Mouse (Mus musculus) forebrain, embryonic 16.5 days (tissue): ENCODE data around the gene Cers2. TPM values are rescaled to one million over a fixed set of nuclear protein-coding genes. Genes with fewer than 3 reads are reported as not detected.

ENCODE experiments used
- ATAC-seq: fragments of 200-750 bp; cut with Nextera tagmentation; 2 replicates; pipeline ENCODE4 v1.8.0; 2017; ENCODE audit warnings: mild to moderate bottlenecking, moderate library complexity
- H3K27ac ChIP-seq: fragments of 300-500 bp; sonication (generic); 2 replicates; pipeline ENCODE4 v1.5.1; 2014; ENCODE audit warnings: low read length, control low read depth
- H3K27me3 ChIP-seq: fragments of 300-500 bp; sonication (generic); replicated peaks from 2 replicates; pipeline ENCODE4 v1.6.1; 2014; ENCODE audit warnings: low read length; ENCODE audit not compliant: control insufficient read depth, insufficient read depth
- H3K36me3 ChIP-seq: fragments of 300-500 bp; sonication (generic); 2 replicates; pipeline ENCODE4 v1.6.1; 2014; ENCODE audit not compliant: control insufficient read depth, insufficient read depth
- H3K4me1 ChIP-seq: fragments of 300-500 bp; sonication (generic); replicated peaks from 2 replicates; pipeline ENCODE4 v1.6.1; 2014; ENCODE audit warnings: low read length; ENCODE audit not compliant: control insufficient read depth, insufficient read depth
- H3K4me2 ChIP-seq: fragments of 300-500 bp; sonication (generic); 2 replicates; pipeline ENCODE4 v1.6.1; 2014; ENCODE audit warnings: mild to moderate bottlenecking, low read length, control low read depth
- H3K4me3 ChIP-seq: fragments of 300-500 bp; sonication (generic); replicated peaks from 2 replicates; pipeline ENCODE4 v1.5.1; 2014; ENCODE audit warnings: mild to moderate bottlenecking, low read length, control low read depth
- H3K9ac ChIP-seq: fragments of 300-500 bp; sonication (generic); replicated peaks from 2 replicates; pipeline ENCODE4 v1.6.1; 2014; ENCODE audit warnings: low read depth, low read length, control low read depth
- H3K9me3 ChIP-seq: fragments of 300-500 bp; sonication (generic); 2 replicates; pipeline ENCODE4 v1.6.1; 2016; ENCODE audit warnings: low read length; ENCODE audit not compliant: control insufficient read depth
- WGBS: fragments of 180-500 bp; shearing (Covaris S2); extraction: QIAGEN DNeasy Blood & Tissue Kit; methylation state at CpG from one replicate; pipeline ENCODE4 v1.1.7; 2014; 5-methylcytosine and 5-hydroxymethylcytosine counted together
- polyA plus RNA-seq: library from polyadenylated mRNA; unstranded; fragments of >200 nt; fragmentation: Nextera tagmentation; extraction: Ambion mirVana; gene quantifications from 2 replicates; pipeline ENCODE4 v1.2.1, GENCODE M21; 2015

The Cers2 gene
- 104 and 108 TPM in 2 replicates for polyA plus RNA-seq

- Histone ChIP-seq H3K4me1 (peaks cover 34% of the 10 kb centered on the region), H3K9me3 (no peaks in the 10 kb centered on the region), H3K4me2 (peak within 1 kb of the TSS; percentile 81), H3K9ac (peak within 1 kb of the TSS; percentile 100), H3K27me3 (no peaks in the 10 kb centered on the region), H3K36me3 (no peaks in the 10 kb centered on the region), H3K4me3 (peak within 1 kb of the TSS; percentile 94), H3K27ac (peak within 1 kb of the TSS; percentile 91)
- 2% methylated on average over 27 of the region's 27 CpGs for WGBS
- peak; percentile 37 for ATAC-seq
These were observed at the start of gene Cers2 for GRCm38 (mm10) chr3:95314486-95315093. Gene Cers2 (plus strand): TSS chr3:95314791.

DNA sequence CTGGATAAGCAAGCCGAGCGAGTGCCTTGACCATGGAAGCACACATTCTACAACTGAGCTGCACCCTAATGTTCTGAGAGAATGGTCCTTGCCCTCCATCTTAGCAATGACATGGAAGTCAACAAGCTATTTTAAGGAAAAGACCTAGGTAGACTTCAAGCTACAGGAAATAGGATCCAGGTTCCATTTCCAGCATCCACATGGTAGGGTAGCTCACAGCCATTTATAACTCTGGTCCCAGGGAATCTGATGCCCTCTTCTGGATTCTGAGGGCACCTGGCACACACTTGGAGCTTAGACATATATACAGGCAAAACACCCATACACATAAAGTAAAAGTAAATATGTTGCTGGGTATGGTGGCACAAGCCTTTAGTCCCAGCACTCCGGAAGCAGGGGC, 48.5 kb upstream of the Cers2 start:
- Histone ChIP-seq H3K36me3 (peaks cover 17% of the 10 kb centered on the region), H3K4me2 (no peak overlapping the region), H3K27me3 (no peaks in the 10 kb centered on the region), H3K9me3 (no peaks in the 10 kb centered on the region), H3K9ac (no peak overlapping the region), H3K4me1 (no peaks in the 10 kb centered on the region), H3K27ac (no peak overlapping the region), H3K4me3 (no peak overlapping the region)
- ATAC-seq: no peak
- WGBS: 97% methylated on average over 3 of the region's 3 CpGs

DNA sequence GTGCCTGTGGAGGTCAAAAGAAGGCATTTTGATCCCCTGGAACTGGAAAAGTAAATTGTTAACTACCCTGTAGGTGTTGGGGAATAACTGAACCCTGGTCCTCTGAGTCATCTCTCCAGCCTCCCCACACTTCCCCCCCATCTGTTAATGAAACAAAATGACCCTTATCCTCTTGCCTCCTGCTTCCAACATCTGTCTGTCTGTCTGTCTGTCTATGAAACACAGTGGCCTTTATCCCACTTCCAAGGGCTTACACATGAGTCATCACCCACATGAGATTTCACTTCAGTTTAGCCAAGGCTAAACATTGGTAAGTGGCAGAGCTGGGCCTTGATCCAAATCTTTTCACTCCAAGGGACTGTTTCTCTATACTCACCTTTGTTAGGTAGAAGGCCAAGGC, 46.7 kb upstream of the Cers2 start:
- Histone ChIP-seq H3K36me3 (peaks cover 11% of the 10 kb centered on the region), H3K4me2 (no peak overlapping the region), H3K27me3 (no peaks in the 10 kb centered on the region), H3K27ac (no peak overlapping the region), H3K9me3 (no peaks in the 10 kb centered on the region), H3K9ac (no peak overlapping the region), H3K4me3 (no peak overlapping the region), H3K4me1 (no peaks in the 10 kb centered on the region)
- no peak for ATAC-seq

GRCm38 (mm10) chr3:95269789-95270188, 44.8 kb upstream of the Cers2 start:
- ATAC-seq: no peak
- Histone ChIP-seq H3K4me3 (no peak overlapping the region), H3K27me3 (no peaks in the 10 kb centered on the region), H3K36me3 (peaks cover 7% of the 10 kb centered on the region), H3K9me3 (no peaks in the 10 kb centered on the region), H3K9ac (no peak overlapping the region), H3K4me2 (no peak overlapping the region), H3K4me1 (no peaks in the 10 kb centered on the region), H3K27ac (no peak overlapping the region)
- 84% methylated on average over 5 of the region's 5 CpGs for WGBS

- Histone ChIP-seq H3K9ac (no peak overlapping the region), H3K4me2 (no peak overlapping the region), H3K27me3 (no peaks in the 10 kb centered on the region), H3K27ac (no peak overlapping the region), H3K4me1 (no peaks in the 10 kb centered on the region), H3K4me3 (no peak overlapping the region), H3K9me3 (no peaks in the 10 kb centered on the region), H3K36me3 (peaks cover 7% of the 10 kb centered on the region)
- 79% methylated on average over 12 of the region's 12 CpGs for WGBS
- no peak for ATAC-seq
These were observed 43.7 kb upstream of the Cers2 start for GRCm38 (mm10) chr3:95270766-95271364.

DNA sequence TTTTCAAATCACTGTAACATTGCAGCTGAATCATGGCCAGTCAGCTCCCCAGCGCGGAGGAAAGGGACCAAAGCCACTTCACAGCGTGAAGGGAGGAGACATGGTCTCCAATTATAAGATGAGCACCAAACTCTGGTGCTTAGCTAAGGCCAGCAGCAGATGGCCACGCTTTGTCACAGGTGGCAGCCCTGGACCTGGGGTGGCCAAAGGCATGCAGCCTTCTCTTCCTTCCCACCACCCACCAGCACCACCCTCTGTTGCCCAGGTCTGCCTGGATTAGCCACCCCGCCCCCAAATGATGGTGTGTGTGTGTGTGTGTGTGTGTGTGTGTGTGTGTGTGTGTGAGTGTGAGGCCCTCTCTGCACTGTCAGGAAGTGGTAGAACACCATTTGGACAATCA, 41.1 kb upstream of the Cers2 start:
- Histone ChIP-seq H3K36me3 (no peaks in the 10 kb centered on the region), H3K9ac (no peak overlapping the region), H3K27me3 (no peaks in the 10 kb centered on the region), H3K4me1 (no peaks in the 10 kb centered on the region), H3K9me3 (no peaks in the 10 kb centered on the region), H3K27ac (no peak overlapping the region), H3K4me2 (no peak overlapping the region), H3K4me3 (no peak overlapping the region)
- no peak for ATAC-seq
- WGBS: 86% methylated on average over 5 of the region's 5 CpGs

DNA sequence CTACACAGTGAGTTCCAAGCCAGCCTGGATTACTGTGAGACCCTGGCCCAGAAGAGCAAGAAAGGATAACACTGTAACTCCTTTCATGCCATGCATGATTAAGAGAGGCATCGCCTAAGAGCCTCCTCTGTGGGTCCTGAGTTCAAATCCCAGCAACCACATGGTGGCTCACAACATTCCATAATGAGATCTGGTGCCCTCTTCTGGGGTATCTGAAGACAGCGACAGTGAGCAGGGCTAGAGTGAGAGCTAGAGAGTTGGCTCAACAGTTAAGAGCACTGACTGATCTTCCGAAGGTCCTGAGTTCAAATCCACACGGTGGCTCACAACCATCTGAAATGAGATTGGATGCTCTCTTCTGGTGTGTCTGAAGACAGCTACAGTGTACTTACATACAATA, 40.1 kb upstream of the Cers2 start:
- H3K9ac ChIP-seq: no peak overlapping the region
- H3K9me3 ChIP-seq: no peaks in the 10 kb centered on the region
- H3K27ac ChIP-seq: no peak overlapping the region
- no peaks in the 10 kb centered on the region for H3K4me1 ChIP-seq
- WGBS: 88% methylated on average over 4 of the region's 4 CpGs
- no peak overlapping the region for H3K4me2 ChIP-seq
- H3K27me3 ChIP-seq: no peaks in the 10 kb centered on the region
- ATAC-seq: no peak
- H3K4me3 ChIP-seq: no peak overlapping the region
- no peaks in the 10 kb centered on the region for H3K36me3 ChIP-seq

DNA sequence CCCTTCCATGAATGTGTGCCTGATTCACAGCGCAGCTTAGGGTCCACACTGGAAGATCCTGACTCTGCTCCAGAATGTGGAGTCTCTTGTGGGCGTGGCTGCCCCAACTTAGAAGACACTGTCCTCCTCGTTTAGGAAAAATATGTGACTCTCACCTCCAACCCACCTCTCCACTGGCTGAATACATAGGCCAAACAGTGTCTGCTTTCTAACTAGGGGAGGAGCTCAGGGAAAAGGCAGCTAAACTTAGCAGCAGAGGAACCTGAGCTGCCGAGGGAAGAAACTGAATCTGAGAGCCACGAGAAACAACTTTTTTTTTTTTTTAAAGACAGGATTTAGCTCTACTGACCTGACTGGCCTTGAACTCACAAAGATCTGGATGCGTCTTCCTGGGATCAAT, 39.4 kb upstream of the Cers2 start:
- Histone ChIP-seq H3K4me3 (no peak overlapping the region), H3K36me3 (no peaks in the 10 kb centered on the region), H3K4me1 (no peaks in the 10 kb centered on the region), H3K4me2 (no peak overlapping the region), H3K27me3 (no peaks in the 10 kb centered on the region), H3K9ac (no peak overlapping the region), H3K27ac (no peak overlapping the region), H3K9me3 (no peaks in the 10 kb centered on the region)
- 83% methylated on average over 6 of the region's 6 CpGs for WGBS
- ATAC-seq: no peak

GRCm38 (mm10) chr3:95276428-95276934, 38.1 kb upstream of the Cers2 start:
- Histone ChIP-seq H3K4me3 (no peak overlapping the region), H3K9me3 (no peaks in the 10 kb centered on the region), H3K27ac (no peak overlapping the region), H3K4me1 (peaks cover 6% of the 10 kb centered on the region), H3K4me2 (no peak overlapping the region), H3K9ac (no peak overlapping the region), H3K36me3 (no peaks in the 10 kb centered on the region), H3K27me3 (no peaks in the 10 kb centered on the region)
- no peak for ATAC-seq
- WGBS: 85% methylated on average over 5 of the region's 5 CpGs
